Mouse (Mus musculus) forebrain, postnatal 0 days (tissue): ENCODE measurements around the gene Elmo1. TPM values are rescaled to one million over a fixed set of nuclear protein-coding genes. Genes with fewer than 3 reads are reported as not detected.

ENCODE experiments used
- ATAC-seq: fragments of 200-750 bp; cut with Nextera tagmentation; 2 replicates; pipeline ENCODE4 v1.8.0; 2017; ENCODE audit warnings: mild to moderate bottlenecking, moderate library complexity
- DNase-seq: peaks from one replicate; pipeline ENCODE4 v3.0.0-alpha.2; 2015
- H3K27ac ChIP-seq: fragments of 300-500 bp; sonication (generic); 2 replicates; pipeline ENCODE4 v1.5.1; 2014; ENCODE audit warnings: low read depth, mild to moderate bottlenecking, antibody characterized with exemption, low read length, moderate library complexity, mixed read lengths
- H3K27me3 ChIP-seq: fragments of 300-500 bp; sonication (generic); 2 replicates; pipeline ENCODE4 v1.6.1; 2014; ENCODE audit warnings: mild to moderate bottlenecking, low read length, mixed read lengths; ENCODE audit not compliant: insufficient read depth
- H3K36me3 ChIP-seq: fragments of 300-500 bp; sonication (generic); 2 replicates; pipeline ENCODE4 v1.6.1; 2014; ENCODE audit warnings: mild to moderate bottlenecking, moderate library complexity; ENCODE audit not compliant: insufficient read depth
- H3K4me1 ChIP-seq: fragments of 300-500 bp; sonication (generic); 2 replicates; pipeline ENCODE4 v1.6.1; 2014; ENCODE audit warnings: antibody characterized with exemption; ENCODE audit not compliant: insufficient read depth
- H3K4me2 ChIP-seq: fragments of 300-500 bp; sonication (generic); 2 replicates; pipeline ENCODE4 v1.6.1; 2014; ENCODE audit warnings: low read depth, mild to moderate bottlenecking, moderate library complexity
- H3K4me3 ChIP-seq: fragments of 300-500 bp; sonication (generic); 2 replicates; pipeline ENCODE4 v1.5.1; 2014; ENCODE audit warnings: low read depth, low read length, mixed read lengths
- H3K9ac ChIP-seq: fragments of 300-500 bp; sonication (generic); 2 replicates; pipeline ENCODE4 v1.6.1; 2014; ENCODE audit warnings: mild to moderate bottlenecking
- H3K9me3 ChIP-seq: fragments of 300-500 bp; sonication (generic); 2 replicates; pipeline ENCODE4 v1.6.1; 2016; ENCODE audit warnings: low read length
- CTCF ChIP-seq: sonication (generic); IDR thresholded peaks from 2 replicates; pipeline ENCODE4 v1.5.1; 2016; ENCODE audit warnings: antibody characterized with exemption, control low read depth, low read depth
- WGBS: fragments of 180-500 bp; shearing (Covaris S2); extraction: QIAGEN DNeasy Blood & Tissue Kit; methylation state at CpG from one replicate; pipeline ENCODE4 v1.1.7; 2014; 5-methylcytosine and 5-hydroxymethylcytosine counted together
- polyA plus RNA-seq: library from polyadenylated mRNA; unstranded; fragments of >200 nt; fragmentation: Nextera tagmentation; extraction: Ambion mirVana; gene quantifications from 2 replicates; pipeline ENCODE4 v1.2.1, GENCODE M21; 2015
- total RNA-seq: library from RNA; depleted of rRNA; stranded (reverse); fragments of >200 nt; gene quantifications from 2 replicates; pipeline ENCODE4 v1.2.3, GENCODE M21; 2014

Elmo1 gene
- total and polyA plus RNA-seq, 2 experiments from 2014 or later, result 30.9 to 33.5 TPM

GRCm38 (mm10) chr13:20204165-20204564 is 113.8 kb downstream of the Elmo1 start:
- Histone ChIP-seq H3K4me3 (no peak overlapping the region), H3K36me3 (no peaks in the 10 kb centered on the region), H3K9ac (no peak overlapping the region), H3K4me2 (no peak overlapping the region), H3K27ac (no peak overlapping the region), H3K27me3 (no peaks in the 10 kb centered on the region), H3K9me3 (no peaks in the 10 kb centered on the region), H3K4me1 (no peaks in the 10 kb centered on the region)
- ATAC-seq (no peak), DNase-seq (no peak)
- TF ChIP-seq CTCF, result no peak

DNA sequence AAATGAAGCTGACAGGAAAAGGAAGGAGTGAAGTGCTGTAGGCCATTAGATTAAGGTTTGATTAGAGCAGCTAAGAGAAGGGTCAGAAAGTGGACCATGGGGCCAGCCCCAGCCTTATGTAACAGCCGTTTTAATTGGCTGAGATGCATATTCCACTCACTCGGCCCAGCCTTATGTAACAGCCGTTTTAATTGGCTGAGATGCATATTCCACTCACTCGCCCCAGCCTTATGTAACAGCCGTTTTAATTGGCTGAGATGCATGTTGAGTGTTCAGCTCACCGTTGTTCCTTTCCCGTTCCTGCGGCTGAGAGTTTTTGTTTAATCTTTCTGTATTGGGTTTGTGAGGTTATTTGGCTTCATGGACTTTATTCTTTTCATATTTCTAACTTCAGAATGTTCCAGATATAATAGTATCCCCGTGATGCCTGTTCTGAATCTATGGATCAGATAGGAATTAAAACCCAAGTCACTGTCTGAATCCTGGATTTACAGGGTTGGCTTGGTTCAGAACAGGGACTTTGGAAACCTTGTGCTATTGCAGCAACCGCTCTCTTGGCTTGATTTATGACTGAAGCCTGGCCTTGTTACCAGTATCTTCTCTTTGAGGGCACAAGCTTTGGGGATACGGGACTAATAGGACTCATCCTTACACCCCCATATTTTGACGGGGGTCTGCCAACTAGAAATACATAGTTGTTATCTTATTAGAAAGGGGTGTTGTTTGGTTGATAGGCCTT is 114.8 kb downstream of the Elmo1 start:
- DNase-seq (no peak), ATAC-seq (no peak)
- Histone ChIP-seq H3K4me3 (no peak overlapping the region), H3K9me3 (no peaks in the 10 kb centered on the region), H3K9ac (no peak overlapping the region), H3K36me3 (no peaks in the 10 kb centered on the region), H3K4me1 (no peaks in the 10 kb centered on the region), H3K27me3 (no peaks in the 10 kb centered on the region), H3K4me2 (no peak overlapping the region), H3K27ac (no peak overlapping the region)
- TF ChIP-seq CTCF, result no peak
- WGBS, result 76% methylated on average over 12 of the region's 12 CpGs

- Histone ChIP-seq H3K4me3 (no peak overlapping the region), H3K9me3 (no peaks in the 10 kb centered on the region)
- 70% methylated on average over 2 of the region's 2 CpGs for WGBS
Observed at GRCm38 (mm10) chr13:20205746-20206145, 115.3 kb downstream of the Elmo1 start.

GRCm38 (mm10) chr13:20207126-20207525 is 116.7 kb downstream of the Elmo1 start:
- no peak overlapping the region for H3K4me2 ChIP-seq
- WGBS, result 70% methylated on average over 5 of the region's 5 CpGs
- no peak for DNase-seq
- no peak overlapping the region for H3K27ac ChIP-seq
- H3K4me3 ChIP-seq, result no peak overlapping the region
- H3K4me1 ChIP-seq, result no peaks in the 10 kb centered on the region
- H3K27me3 ChIP-seq, result no peaks in the 10 kb centered on the region
- no peak overlapping the region for H3K9ac ChIP-seq
- no peaks in the 10 kb centered on the region for H3K9me3 ChIP-seq
- ATAC-seq, result peak; percentile 48; the same call in 1 of the 2 replicates
- TF ChIP-seq CTCF, result no peak
- no peaks in the 10 kb centered on the region for H3K36me3 ChIP-seq

More at GRCm38 (mm10) chr13:20205746-20206145, 115.3 kb downstream of the Elmo1 start:
- Histone ChIP-seq H3K4me2 (no peak overlapping the region), H3K4me1 (no peaks in the 10 kb centered on the region), H3K27ac (no peak overlapping the region), H3K36me3 (no peaks in the 10 kb centered on the region), H3K27me3 (no peaks in the 10 kb centered on the region), H3K9ac (no peak overlapping the region)
- ATAC-seq, result no peak
- no peak for DNase-seq
- no peak for TF ChIP-seq CTCF

- peak; percentile 66 for ATAC-seq
- Histone ChIP-seq H3K27ac (no peak overlapping the region), H3K36me3 (no peaks in the 10 kb centered on the region), H3K9ac (no peak overlapping the region), H3K4me3 (no peak overlapping the region), H3K4me1 (no peaks in the 10 kb centered on the region), H3K9me3 (no peaks in the 10 kb centered on the region), H3K27me3 (no peaks in the 10 kb centered on the region), H3K4me2 (no peak overlapping the region)
- DNase-seq, result no peak
- peak; percentile 43 for TF ChIP-seq CTCF
- WGBS, result 44% methylated on average over 7 of the region's 7 CpGs
Observed at GRCm38 (mm10) chr13:20207950-20208642, 117.7 kb downstream of the Elmo1 start.

DNA sequence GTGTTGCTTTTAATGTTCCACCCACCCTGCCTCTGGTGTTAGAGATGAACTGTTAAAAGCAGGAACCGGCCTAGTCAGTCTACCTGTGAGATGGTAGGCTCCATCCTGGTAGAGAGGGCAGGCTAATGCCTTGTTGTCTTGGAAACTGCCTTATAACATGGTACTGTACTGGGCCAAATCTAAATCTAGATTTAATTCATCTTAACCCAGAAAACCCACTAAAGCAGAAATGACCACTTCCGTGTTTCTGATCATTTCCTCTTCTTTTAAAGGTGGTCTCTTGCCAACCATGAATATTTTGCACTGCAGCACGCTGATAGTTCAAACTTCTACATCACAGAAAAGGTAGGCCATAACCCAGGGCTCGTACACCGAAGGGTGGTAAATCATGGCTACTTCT is 118.5 kb downstream of the Elmo1 start:
- no peak overlapping the region for H3K4me3 ChIP-seq
- TF ChIP-seq CTCF, result no peak
- no peak overlapping the region for H3K9ac ChIP-seq
- H3K27me3 ChIP-seq, result no peaks in the 10 kb centered on the region
- no peaks in the 10 kb centered on the region for H3K9me3 ChIP-seq
- 94% methylated on average over 5 of the region's 5 CpGs for WGBS
- H3K36me3 ChIP-seq, result no peaks in the 10 kb centered on the region
- ATAC-seq (no peak), DNase-seq (no peak)
- H3K4me1 ChIP-seq, result no peaks in the 10 kb centered on the region
- no peak overlapping the region for H3K27ac ChIP-seq
- H3K4me2 ChIP-seq, result no peak overlapping the region

GRCm38 (mm10) chr13:20211780-20212179 is 121.4 kb downstream of the Elmo1 start:
- Histone ChIP-seq H3K4me3 (no peak overlapping the region), H3K27ac (peak overlapping the region; percentile 43; the same call in 1 of the 2 replicates)

More at GRCm38 (mm10) chr13:20211780-20212179, 121.4 kb downstream of the Elmo1 start:
- Histone ChIP-seq H3K36me3 (no peaks in the 10 kb centered on the region), H3K9me3 (no peaks in the 10 kb centered on the region), H3K9ac (no peak overlapping the region), H3K4me1 (no peaks in the 10 kb centered on the region), H3K4me2 (no peak overlapping the region), H3K27me3 (no peaks in the 10 kb centered on the region)
- TF ChIP-seq CTCF, result no peak
- ATAC-seq, result 0 out of 2 replicates have a peak, but pooled peaks have one; percentile 6
- no peak for DNase-seq
- 65% methylated on average over 5 of the region's 5 CpGs for WGBS
